Mouse (Mus musculus) bone marrow macrophage, adult 2 months (primary cell): ENCODE measurements at regions not wholly inside any gene's neighbourhood (a gene's known extent, or its start where the extent isn't known, plus 50 kb on each side); places are given as distances from the start of the nearest gene placed in this dataset.

Experiments used
- CTCF ChIP-seq: IDR thresholded peaks from 2 replicates; pipeline ENCODE4 v1.5.1; 2012; ENCODE audit warnings: low read depth, mild to moderate bottlenecking, low read length, moderate library complexity
- POLR2A ChIP-seq: IDR thresholded peaks from 2 replicates; pipeline ENCODE4 v1.6.1; 2012; ENCODE audit warnings: mild to moderate bottlenecking, low read depth, low read length, borderline replicate concordance

- TF ChIP-seq CTCF (no peak), POLR2A (no peak)
Measured at GRCm38 (mm10) chr10:17203416-17204110, 519.5 kb upstream of the Cited2 start.
